Mouse (Mus musculus) right cerebral cortex, adult 18-20 months (tissue): ENCODE data around the gene Slc29a2.

Source experiments
- DNase-seq: peaks from one replicate; pipeline ENCODE4 v3.0.0; 2022; ENCODE audit warnings: mixed read lengths

Gene Slc29a2

GRCm38 (mm10) chr19:5060365-5061330 is 37.0 kb downstream of the Slc29a2 start:
- no peak for DNase-seq

GRCm38 (mm10) chr19:5062041-5062440 is 38.4 kb downstream of the Slc29a2 start:
- DNase-seq = no peak

DNA sequence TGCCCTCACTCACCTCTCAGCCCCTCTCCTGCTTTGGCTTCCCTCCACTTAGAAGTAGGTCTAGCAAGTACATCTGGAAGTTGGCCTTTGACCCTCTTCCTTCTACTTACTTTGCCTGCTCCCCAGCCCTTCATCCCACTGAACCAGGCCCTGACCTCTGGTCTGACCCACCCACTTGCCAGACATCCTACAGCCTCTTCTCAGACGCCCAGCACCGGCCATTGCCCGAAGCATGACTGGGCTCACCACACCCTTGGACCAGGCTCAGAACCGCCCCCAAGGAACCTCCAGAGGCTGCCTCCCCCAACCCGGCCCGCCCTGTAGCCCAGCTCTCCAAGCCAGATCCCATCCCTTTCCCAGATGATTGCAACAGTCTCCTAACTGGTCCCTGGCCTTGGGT is 38.8 kb downstream of the Slc29a2 start:
- DNase-seq = no peak

DNA sequence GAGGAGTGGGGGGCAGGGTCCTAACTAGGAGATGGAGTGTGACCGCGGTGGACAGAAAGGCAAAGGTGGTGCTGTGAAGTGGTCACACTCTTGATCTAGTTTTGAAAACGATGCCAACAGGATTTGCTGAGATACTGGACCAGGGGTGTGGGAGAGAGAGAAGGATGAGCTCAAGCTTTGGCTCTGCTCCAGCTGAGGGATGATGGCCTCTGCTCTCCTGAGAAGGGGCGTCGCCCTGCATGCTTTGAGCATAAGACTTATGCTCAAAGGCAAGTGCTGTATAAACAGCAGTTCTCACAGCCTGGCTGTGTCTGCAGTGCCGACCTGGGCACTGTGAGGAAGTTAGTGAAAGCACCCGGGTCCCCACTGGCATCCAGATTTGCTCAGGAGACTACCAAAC is 41.4 kb downstream of the Slc29a2 start:
- no peak for DNase-seq

DNA sequence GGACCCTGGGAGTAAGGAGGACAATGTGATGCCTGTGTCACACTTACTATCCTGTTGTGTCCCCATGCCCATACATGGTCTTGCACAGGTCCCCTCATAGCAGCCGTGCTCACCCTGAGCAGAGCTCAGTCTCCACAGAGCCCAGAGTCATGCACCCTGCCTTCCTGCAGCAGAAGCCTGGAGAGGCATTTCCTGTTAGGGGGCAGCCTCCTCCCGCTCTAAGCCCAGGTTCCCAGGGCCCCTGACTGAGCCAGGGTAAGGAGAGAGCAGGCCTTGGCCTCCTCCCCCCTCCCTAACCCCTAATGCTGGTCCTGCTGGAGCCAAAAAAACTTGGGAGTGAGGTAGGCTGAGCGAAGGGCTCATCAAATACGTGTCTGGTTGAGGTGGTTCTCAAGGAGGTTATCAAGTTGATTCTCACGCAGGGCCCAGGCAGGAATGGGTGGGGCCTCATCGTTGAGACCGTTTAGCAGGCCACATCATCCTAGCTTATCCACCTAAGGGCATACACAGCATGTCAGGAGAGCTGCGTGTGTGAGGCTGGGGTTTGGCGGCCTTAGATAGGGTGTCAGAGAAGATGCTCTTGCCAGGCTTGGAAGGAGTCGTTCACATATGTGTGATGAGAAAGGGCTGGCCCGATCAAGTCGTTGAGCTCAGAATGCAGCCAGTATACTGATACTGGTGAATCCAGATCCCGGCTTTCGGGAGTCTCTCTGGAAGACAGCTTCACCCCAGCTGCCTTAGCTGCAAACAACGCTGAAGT is 43.6 kb downstream of the Slc29a2 start:
- no peak for DNase-seq

- DNase-seq = no peak
These were observed 44.4 kb downstream of the Slc29a2 start, which contains the start of gene Cd248 for GRCm38 (mm10) chr19:5067867-5068569. Cd248 (plus strand) TSS chr19:5068078.

DNA sequence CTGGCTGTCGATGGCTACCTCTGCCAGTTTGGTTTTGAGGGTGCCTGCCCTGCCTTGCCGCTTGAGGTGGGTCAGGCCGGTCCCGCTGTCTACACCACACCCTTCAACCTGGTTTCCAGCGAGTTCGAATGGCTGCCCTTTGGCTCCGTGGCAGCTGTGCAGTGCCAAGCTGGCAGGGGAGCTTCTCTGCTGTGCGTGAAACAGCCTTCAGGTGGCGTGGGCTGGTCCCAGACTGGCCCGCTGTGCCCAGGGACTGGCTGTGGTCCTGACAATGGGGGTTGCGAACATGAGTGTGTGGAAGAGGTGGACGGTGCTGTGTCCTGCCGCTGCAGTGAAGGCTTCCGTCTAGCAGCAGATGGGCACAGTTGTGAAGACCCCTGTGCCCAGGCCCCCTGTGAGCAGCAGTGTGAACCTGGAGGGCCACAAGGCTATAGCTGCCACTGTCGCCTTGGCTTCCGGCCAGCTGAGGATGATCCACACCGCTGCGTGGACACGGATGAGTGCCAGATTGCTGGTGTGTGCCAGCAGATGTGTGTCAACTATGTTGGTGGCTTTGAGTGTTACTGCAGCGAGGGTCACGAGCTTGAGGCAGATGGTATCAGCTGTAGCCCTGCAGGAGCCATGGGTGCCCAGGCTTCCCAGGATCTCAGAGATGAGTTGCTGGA is 45.0 kb downstream of the Slc29a2 start:
- DNase-seq = no peak

DNA sequence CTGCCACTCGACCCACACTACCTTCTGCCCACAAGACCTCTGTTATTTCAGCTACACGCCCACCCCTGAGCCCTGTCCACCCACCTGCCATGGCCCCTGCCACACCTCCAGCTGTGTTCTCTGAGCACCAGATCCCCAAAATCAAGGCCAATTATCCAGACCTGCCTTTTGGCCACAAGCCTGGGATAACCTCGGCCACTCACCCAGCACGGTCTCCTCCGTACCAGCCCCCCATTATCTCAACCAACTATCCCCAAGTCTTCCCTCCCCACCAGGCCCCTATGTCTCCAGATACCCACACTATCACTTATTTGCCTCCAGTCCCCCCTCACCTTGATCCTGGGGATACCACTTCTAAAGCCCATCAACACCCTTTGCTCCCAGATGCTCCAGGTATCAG is 45.8 kb downstream of the Slc29a2 start:
- no peak for DNase-seq

- no peak for DNase-seq
These were observed 46.3 kb downstream of the Slc29a2 start for GRCm38 (mm10) chr19:5069978-5070377.

- DNase-seq = no peak
These were observed 47.4 kb downstream of the Slc29a2 start for GRCm38 (mm10) chr19:5071077-5071476.

GRCm38 (mm10) chr19:5071545-5072369 is 48.1 kb downstream of the Slc29a2 start:
- no peak for DNase-seq

DNA sequence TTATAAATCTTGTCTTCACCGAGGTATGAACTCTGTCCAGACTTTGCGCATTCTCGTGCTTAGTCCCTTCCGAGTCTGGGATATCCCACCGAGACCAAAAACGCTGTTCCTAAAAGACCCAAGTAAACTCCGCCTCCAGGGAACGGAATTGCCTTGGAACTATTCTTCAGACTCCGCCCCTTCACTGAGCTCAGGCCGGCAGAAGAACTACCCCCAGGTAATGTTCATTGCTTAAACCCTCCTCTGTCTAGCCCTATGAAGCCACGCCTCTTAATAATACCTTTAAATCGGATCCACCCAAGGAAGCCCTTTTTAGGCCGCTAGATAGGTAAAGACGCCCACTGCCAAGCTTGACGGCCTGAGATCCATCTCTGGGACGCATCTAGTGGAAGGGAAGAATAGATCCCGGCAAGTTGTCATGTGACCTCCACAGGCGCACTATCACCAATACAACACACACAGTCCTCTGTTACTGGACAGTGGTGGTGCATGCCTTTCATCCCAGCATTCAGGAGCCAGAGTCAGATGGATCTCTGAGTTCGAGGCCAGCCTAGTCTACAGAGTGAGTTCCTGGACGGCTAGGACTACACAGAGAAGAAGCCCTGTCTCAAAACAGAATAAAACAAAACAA is 48.8 kb downstream of the Slc29a2 start:
- DNase-seq = no peak

DNA sequence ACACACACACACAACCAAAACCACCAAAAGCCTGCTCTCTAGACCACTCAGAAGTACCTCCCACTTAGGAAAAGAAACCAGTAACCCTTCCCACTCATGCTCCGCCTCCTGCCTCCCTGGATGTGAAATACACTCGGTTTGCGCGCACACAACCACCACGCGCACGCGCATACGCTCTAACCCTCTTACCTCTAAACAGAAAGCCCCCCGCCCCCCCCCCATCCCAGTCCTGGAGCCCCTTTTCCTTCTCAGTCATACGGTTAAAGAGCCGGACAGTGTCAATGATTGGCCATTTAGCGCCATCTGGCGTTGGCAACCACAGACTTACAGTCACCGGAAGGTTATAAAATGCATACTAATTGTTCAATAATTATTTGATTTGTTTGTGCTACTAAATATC is 49.4 kb downstream of the Slc29a2 start:
- no peak for DNase-seq

GRCm38 (mm10) chr19:5073518-5073917 is 49.9 kb downstream of the Slc29a2 start:
- no peak for DNase-seq

GRCm38 (mm10) chr19:5079279-5079678 is 55.6 kb downstream of the Slc29a2 start:
- no peak for DNase-seq
